Mouse (Mus musculus) erythroblast, embryonic 14.5 days (primary cell): Measurements from ENCODE around the gene Pcdh9.

Experiments
- GATA1 ChIP-seq: IDR thresholded peaks from 2 replicates; pipeline ENCODE4 v1.6.1; 2012; ENCODE audit warnings: low read length, inconsistent platforms, mixed read lengths
- TAL1 ChIP-seq: IDR thresholded peaks from 3 replicates; pipeline ENCODE4 v1.6.1; 2012; ENCODE audit warnings: low read length, inconsistent platforms, mixed read lengths

GRCm38 (mm10) chr14:93561577-93561976 lies 328.9 kb downstream of the Pcdh9 start:
- TF ChIP-seq GATA1 (no peak), TAL1 (no peak)
